Comparison of ENCODE assay signal across 9 mouse cellular contexts in the genomic region with DNA sequence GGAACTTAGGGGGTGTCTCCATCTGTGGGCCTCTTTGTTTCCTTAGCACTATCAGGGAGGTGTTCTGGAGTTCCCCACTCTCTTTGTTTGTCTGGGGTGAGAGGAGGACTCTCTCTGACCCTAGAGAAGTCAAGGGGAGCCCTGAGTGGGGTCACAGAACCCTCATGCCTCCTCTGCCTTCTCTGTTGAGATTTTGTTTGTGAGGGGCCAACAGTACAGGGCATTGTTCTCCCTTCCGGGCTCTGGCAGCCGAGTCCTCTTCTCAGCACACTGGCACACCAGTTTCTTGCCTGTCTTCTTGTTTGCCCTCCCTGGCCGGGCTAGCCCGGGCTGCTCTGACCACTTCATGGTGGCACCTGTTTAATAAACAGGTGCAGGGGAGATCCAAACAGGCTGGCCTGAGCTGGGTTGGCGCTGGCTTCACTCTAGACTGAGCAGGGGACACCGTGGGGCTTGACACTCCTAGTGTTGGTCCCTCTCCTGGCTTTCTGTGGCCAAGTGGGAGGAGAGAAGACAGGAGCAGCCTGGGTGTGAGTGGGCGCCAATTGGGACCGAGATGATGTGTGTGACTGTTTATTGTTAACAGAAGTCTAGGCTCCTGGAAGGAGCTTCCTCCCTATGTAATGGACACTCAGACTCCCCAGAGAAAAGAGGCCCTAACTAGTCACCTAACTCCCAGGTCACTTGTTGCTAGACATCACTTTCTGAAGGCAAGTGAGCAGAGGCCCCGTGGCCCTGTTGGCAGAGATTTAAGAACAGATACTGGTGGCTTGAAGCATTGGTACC. TPM values are rescaled to one million over a fixed set of nuclear protein-coding genes. Genes with fewer than 3 reads are reported as not detected.
A peak's percentile ranks its signal among the peaks of the same experiment; 100 is the strongest.
DNase-seq lines count a peak whose midpoint lies in the region; ATAC-seq and TF ChIP-seq lines count a peak whose summit lies in the region.
"Had no signal": no experiment of that assay in that cellular context is flagged by ENCODE, and none has a peak within 500 bp of the region (broad histone marks: within the 10 kb centered on the region; RNA-seq: fewer than 3 reads in every experiment).

No protein-coding gene starts in this region.

- DNase-seq in intestine, embryonic 14.5 days (ENCODE audit: low spot score): no peak
- DNase-seq in MEL (ENCODE audit: low read depth, low spot score): no peak
- DNase-seq in limb, embryonic 14.5 days (ENCODE audit: low spot score): no peak
- no peak for DNase-seq in left cerebral cortex, adult 18-20 months (ENCODE audit: low spot score in 2 of 2)
- no peak for DNase-seq in right cerebral cortex, postnatal 10 days (ENCODE audit: low spot score in 2 of 2)
- DNase-seq in frontal cortex, postnatal 25 days (ENCODE audit: low spot score in 2 of 2): no peak

- no peaks in the 10 kb centered on the region for H3K9me3 ChIP-seq in intestine, embryonic 14.5 days (ENCODE audit: control insufficient read depth, low read length)
- H3K9me3 ChIP-seq in intestine, embryonic 15.5 days: no peaks in the 10 kb centered on the region
- no peaks in the 10 kb centered on the region for H3K9me3 ChIP-seq in MEL (replicated peaks; ENCODE audit: insufficient read depth, low read length)
- no peaks in the 10 kb centered on the region for H3K9me3 ChIP-seq in limb, embryonic 14.5 days (ENCODE audit: control insufficient read depth, low read length)

- H3K27ac ChIP-seq in intestine, embryonic 14.5 days (ENCODE audit: low read depth): peak overlapping the region; percentile 59; the same call in 1 of the 2 replicates
- H3K27ac ChIP-seq in intestine, embryonic 15.5 days: no peak overlapping the region
- peak overlapping the region; percentile 67 for H3K27ac ChIP-seq in MEL (ENCODE audit: control insufficient read depth, low read depth, low read length)
- H3K27ac ChIP-seq in cortical plate, adult 2 months (ENCODE audit: insufficient read depth, low read length): peak overlapping the region; percentile 95
- no peak overlapping the region for H3K27ac ChIP-seq in limb, embryonic 14.5 days (replicated peaks; ENCODE audit: low read depth, low read length)

- ATAC-seq in intestine, embryonic 14.5 days (replicated peaks; ENCODE audit: low FRiP score, low TSS enrichment, low read depth): no peak
- no peak for ATAC-seq in intestine, embryonic 15.5 days
- no peak for ATAC-seq in limb, embryonic 14.5 days (ENCODE audit: low FRiP score, low read depth)
- ATAC-seq: Patski had no signal

- TF ChIP-seq RAD21 in MEL (IDR thresholded peaks at IDR 0.05; ENCODE audit: low read depth, low read length): no peak

- no peaks in the 10 kb centered on the region for H3K36me3 ChIP-seq in intestine, embryonic 14.5 days (ENCODE audit: control insufficient read depth, insufficient read depth, low read length)
- H3K36me3 ChIP-seq in intestine, embryonic 15.5 days: no peaks in the 10 kb centered on the region
- peaks cover 0 to 47% of the 10 kb centered on the region in 2 experiments; a peak in 2 of 4 replicates for H3K36me3 ChIP-seq in MEL (ENCODE audit: control insufficient read depth in 1 of 2, insufficient read depth in 2 of 2, low read length in 2 of 2)
- no peaks in the 10 kb centered on the region for H3K36me3 ChIP-seq in limb, embryonic 14.5 days (ENCODE audit: control insufficient read depth, insufficient read depth, low read length)

- H3K4me2 ChIP-seq in intestine, embryonic 14.5 days (ENCODE audit: low read length): no peak overlapping the region
- H3K4me2 ChIP-seq in intestine, embryonic 15.5 days (replicated peaks): no peak overlapping the region
- H3K4me2 ChIP-seq in limb, embryonic 14.5 days (replicated peaks; ENCODE audit: low read depth, low read length, severe bottlenecking): no peak overlapping the region

- H3K4me1 ChIP-seq in intestine, embryonic 14.5 days (replicated peaks; ENCODE audit: control insufficient read depth, insufficient read depth, low read length): peaks cover 12% of the 10 kb centered on the region; the same call in 1 of the 2 replicates
- peaks cover 10% of the 10 kb centered on the region for H3K4me1 ChIP-seq in intestine, embryonic 15.5 days (replicated peaks)
- H3K4me1 ChIP-seq in MEL (ENCODE audit: control insufficient read depth in 1 of 2, insufficient read depth in 2 of 2, low read length in 2 of 2): peaks cover 13 to 61% of the 10 kb centered on the region in 2 experiments
- peaks cover 12% of the 10 kb centered on the region for H3K4me1 ChIP-seq in cortical plate, adult 2 months (ENCODE audit: control insufficient read depth, insufficient read depth, low read length)
- no peaks in the 10 kb centered on the region; the same call in 1 of the 2 replicates for H3K4me1 ChIP-seq in limb, embryonic 14.5 days (ENCODE audit: control insufficient read depth, insufficient read depth, low read length)

- 60% methylated on average over 9 of the region's 9 CpGs for WGBS in intestine, embryonic 14.5 days
- 57% methylated on average over 9 of the region's 9 CpGs for WGBS in intestine, embryonic 15.5 days
- WGBS in limb, embryonic 14.5 days: 75% methylated on average over 9 of the region's 9 CpGs

- no peaks in the 10 kb centered on the region for H3K27me3 ChIP-seq in intestine, embryonic 14.5 days (replicated peaks; ENCODE audit: control insufficient read depth, insufficient read depth, low read length)
- no peaks in the 10 kb centered on the region for H3K27me3 ChIP-seq in intestine, embryonic 15.5 days (replicated peaks)
- H3K27me3 ChIP-seq in MEL (ENCODE audit: control insufficient read depth in 1 of 2, insufficient read depth in 2 of 2, low read length in 2 of 2): no peaks in the 10 kb centered on the region
- no peaks in the 10 kb centered on the region for H3K27me3 ChIP-seq in limb, embryonic 14.5 days (ENCODE audit: control insufficient read depth, insufficient read depth, low read length)
- H3K27me3 ChIP-seq: Patski had no signal

- H3K9ac ChIP-seq in intestine, embryonic 14.5 days (ENCODE audit: low read length): no peak overlapping the region; the same call in 1 of the 2 replicates
- H3K9ac ChIP-seq in intestine, embryonic 15.5 days: no peak overlapping the region
- H3K9ac ChIP-seq in MEL (ENCODE audit: control insufficient read depth, low read depth, low read length, poor library complexity, severe bottlenecking): peak overlapping the region; percentile 48
- peak overlapping the region; percentile 5; the same call in 1 of the 2 replicates for H3K9ac ChIP-seq in limb, embryonic 14.5 days (ENCODE audit: low read depth, low read length, severe bottlenecking)

- TF ChIP-seq EP300 in MEL (IDR thresholded peaks at IDR 0.05; ENCODE audit: low read depth in 1 of 2, low read length in 2 of 2): no peak

- no peak for TF ChIP-seq CTCF in MEL (IDR thresholded peaks at IDR 0.05 in 2 of 3, conservative IDR thresholded peaks at IDR 0.05 in 1 of 3; ENCODE audit: control insufficient read depth in 1 of 3, insufficient read depth in 1 of 3, low read depth in 2 of 3, low read length in 3 of 3, poor library complexity in 1 of 3, severe bottlenecking in 1 of 3)
- TF ChIP-seq CTCF in cortical plate, adult 2 months (IDR thresholded peaks at IDR 0.05; ENCODE audit: extremely low read depth, insufficient read depth, low read length): no peak

- H3K4me3 ChIP-seq in intestine, embryonic 14.5 days (ENCODE audit: low read depth, low read length): no peak overlapping the region
- H3K4me3 ChIP-seq in intestine, embryonic 15.5 days (replicated peaks): no peak overlapping the region
- H3K4me3 ChIP-seq in MEL (ENCODE audit: control insufficient read depth in 1 of 2, insufficient read depth in 1 of 2, low read depth in 2 of 2, low read length in 2 of 2): no peak overlapping the region; a peak in 1 of 4 replicates
- no peak overlapping the region for H3K4me3 ChIP-seq in cortical plate, adult 2 months (ENCODE audit: insufficient read depth, low read length)
- H3K4me3 ChIP-seq in limb, embryonic 14.5 days (replicated peaks; ENCODE audit: low read length): no peak overlapping the region

- TF ChIP-seq POLR2A in MEL (IDR thresholded peaks at IDR 0.05; ENCODE audit: control insufficient read depth in 1 of 2, insufficient read depth in 1 of 2, low read depth in 1 of 2, low read length in 2 of 2, poor library complexity in 1 of 2): no peak
- no peak for TF ChIP-seq POLR2A in cortical plate, adult 2 months (IDR thresholded peaks at IDR 0.05; ENCODE audit: extremely low read depth, insufficient read depth, low read length)
- TF ChIP-seq POLR2A in limb, embryonic 14.5 days (IDR thresholded peaks at IDR 0.05; ENCODE audit: borderline replicate concordance, extremely low read depth, insufficient read depth, insufficient read length): no peak

- H3K79me2 ChIP-seq in MEL (ENCODE audit: control insufficient read depth, insufficient read depth, low read length, poor library complexity): no peaks in the 10 kb centered on the region

RNA-seq across cellular contexts. Expression of a gene that starts 6.9 kb away (rescaled TPM):
- polyA plus RNA-seq in intestine, embryonic 14.5 days (2014; fragmentation: Nextera tagmentation; extraction: Ambion mirVana): 3.5 and 4.8 TPM in 2 replicates
- 11.7 and 12.9 TPM in 2 replicates for polyA plus RNA-seq in intestine, embryonic 15.5 days (2015; fragmentation: Nextera tagmentation; extraction: Ambion mirVana)
- total RNA-seq in MEL (2012; rRNA removed): 4.9 and 5.9 TPM in 2 replicates
- polyA plus RNA-seq in MEL (2012; ENCODE audit: insufficient read depth in 1 of 2, insufficient read length in 2 of 2, low read depth in 1 of 2, low replicate concordance in 2 of 2, missing spikeins in 1 of 2): 1 to 10 TPM in 1 of 2 experiments, not detected in 1; 8.4 TPM
- polyA plus RNA-seq in cortical plate, adult 2 months (2012; rRNA removed): 32.0 and 34.3 TPM in 2 replicates
- polyA plus RNA-seq in limb, embryonic 14.5 days (2012; rRNA removed): 5.8 and 6.8 TPM in 2 replicates
- 3.5 and 3.8 TPM in 2 replicates for polyA plus RNA-seq in limb, embryonic 14.5 days (2014; fragmentation: Nextera tagmentation; extraction: Ambion mirVana)
- total RNA-seq in left cerebral cortex, adult 18-20 months (2021): 10 to 100 TPM; 49.9 to 50.9 TPM

RNA-seq across cellular contexts. Expression of a gene that starts 25.0 kb away (rescaled TPM):
- 5.4 and 6.0 TPM in 2 replicates for polyA plus RNA-seq in intestine, embryonic 14.5 days (2014; fragmentation: Nextera tagmentation; extraction: Ambion mirVana)
- polyA plus RNA-seq in intestine, embryonic 15.5 days (2015; fragmentation: Nextera tagmentation; extraction: Ambion mirVana): 5.7 TPM in 2 replicates
- 0.10 and 0.15 TPM in 2 replicates for total RNA-seq in MEL (2012; rRNA removed)
- polyA plus RNA-seq in MEL (2012; ENCODE audit: insufficient read depth in 1 of 2, insufficient read length in 2 of 2, low read depth in 1 of 2, low replicate concordance in 2 of 2, missing spikeins in 1 of 2): under 1 TPM in 1 of 2 experiments, not detected in 1; 0.28 TPM
- 2.7 and 3.2 TPM in 2 replicates for polyA plus RNA-seq in cortical plate, adult 2 months (2012; rRNA removed)
- polyA plus RNA-seq in limb, embryonic 14.5 days (2012; rRNA removed): 8.5 and 11.2 TPM in 2 replicates
- polyA plus RNA-seq in limb, embryonic 14.5 days (2014; fragmentation: Nextera tagmentation; extraction: Ambion mirVana): 5.4 and 6.0 TPM in 2 replicates
- total RNA-seq in left cerebral cortex, adult 18-20 months (2021): 1 to 10 TPM; 1.1 to 1.2 TPM

RNA-seq across cellular contexts. Expression of a gene that starts 28.5 kb away (rescaled TPM):
- polyA plus RNA-seq in intestine, embryonic 14.5 days (2014; fragmentation: Nextera tagmentation; extraction: Ambion mirVana): 0.43 and 0.65 TPM in 2 replicates
- polyA plus RNA-seq in intestine, embryonic 15.5 days (2015; fragmentation: Nextera tagmentation; extraction: Ambion mirVana): 1.6 and 2.3 TPM in 2 replicates
- total RNA-seq in MEL (2012; rRNA removed): 0.16 and 0.19 TPM in 2 replicates
- polyA plus RNA-seq in MEL (2012; ENCODE audit: insufficient read depth in 1 of 2, insufficient read length in 2 of 2, low read depth in 1 of 2, low replicate concordance in 2 of 2, missing spikeins in 1 of 2): under 1 TPM in 1 of 2 experiments, not detected in 1; 0.65 TPM
- 2.8 TPM in 2 replicates for polyA plus RNA-seq in cortical plate, adult 2 months (2012; rRNA removed)
- polyA plus RNA-seq in limb, embryonic 14.5 days (2012; rRNA removed): 0.98 and 0.99 TPM in 2 replicates
- polyA plus RNA-seq in limb, embryonic 14.5 days (2014; fragmentation: Nextera tagmentation; extraction: Ambion mirVana): 0.36 and 0.58 TPM in 2 replicates
- total RNA-seq in left cerebral cortex, adult 18-20 months (2021): 1 to 10 TPM; 1.6 to 1.8 TPM

RNA-seq across cellular contexts. Expression of a gene that starts 49.5 kb away (rescaled TPM):
- 76.2 and 82.1 TPM in 2 replicates for polyA plus RNA-seq in intestine, embryonic 14.5 days (2014; fragmentation: Nextera tagmentation; extraction: Ambion mirVana)
- polyA plus RNA-seq in intestine, embryonic 15.5 days (2015; fragmentation: Nextera tagmentation; extraction: Ambion mirVana): 92.3 and 102 TPM in 2 replicates
- 67.8 and 73.1 TPM in 2 replicates for total RNA-seq in MEL (2012; rRNA removed)
- 100 to 1,000 TPM; 194 to 709 TPM for polyA plus RNA-seq in MEL (2012; ENCODE audit: insufficient read depth in 1 of 2, insufficient read length in 2 of 2, low read depth in 1 of 2, low replicate concordance in 2 of 2, missing spikeins in 1 of 2)
- 259 TPM in 2 replicates for polyA plus RNA-seq in cortical plate, adult 2 months (2012; rRNA removed)
- polyA plus RNA-seq in limb, embryonic 14.5 days (2012; rRNA removed): 75.7 and 80.3 TPM in 2 replicates
- 78.6 and 80.4 TPM in 2 replicates for polyA plus RNA-seq in limb, embryonic 14.5 days (2014; fragmentation: Nextera tagmentation; extraction: Ambion mirVana)
- total RNA-seq in left cerebral cortex, adult 18-20 months (2021): 100 to 1,000 TPM; 330 to 343 TPM

RNA-seq across cellular contexts. Expression of a gene that starts 51.8 kb away (rescaled TPM):
- 86.9 and 88.7 TPM in 2 replicates for polyA plus RNA-seq in intestine, embryonic 14.5 days (2014; fragmentation: Nextera tagmentation; extraction: Ambion mirVana)
- 47.5 and 48.2 TPM in 2 replicates for polyA plus RNA-seq in intestine, embryonic 15.5 days (2015; fragmentation: Nextera tagmentation; extraction: Ambion mirVana)
- 214 and 234 TPM in 2 replicates for total RNA-seq in MEL (2012; rRNA removed)
- polyA plus RNA-seq in MEL (2012; ENCODE audit: insufficient read depth in 1 of 2, insufficient read length in 2 of 2, low read depth in 1 of 2, low replicate concordance in 2 of 2, missing spikeins in 1 of 2): 100 to 1,000 TPM; 276 to 644 TPM
- 88.8 and 89.2 TPM in 2 replicates for polyA plus RNA-seq in cortical plate, adult 2 months (2012; rRNA removed)
- 123 and 136 TPM in 2 replicates for polyA plus RNA-seq in limb, embryonic 14.5 days (2012; rRNA removed)
- 85.9 and 92.5 TPM in 2 replicates for polyA plus RNA-seq in limb, embryonic 14.5 days (2014; fragmentation: Nextera tagmentation; extraction: Ambion mirVana)
- 100 to 1,000 TPM; 128 to 134 TPM for total RNA-seq in left cerebral cortex, adult 18-20 months (2021)

Comparison
In these comparisons a context has a peak if more than half of its experiments do, and no peak if none do; other contexts are left out.
1. H3K27ac ChIP-seq: peak in intestine, embryonic 14.5 days (single experiment), MEL (single experiment) and cortical plate, adult 2 months (single experiment); none in intestine, embryonic 15.5 days (single experiment) and limb, embryonic 14.5 days (single experiment).
2. H3K9ac ChIP-seq: peak in MEL (single experiment) and limb, embryonic 14.5 days (single experiment); none in intestine, embryonic 14.5 days (single experiment) and intestine, embryonic 15.5 days (single experiment).